Mouse (Mus musculus): ENCODE results near the gene Zfp30. TPM values are rescaled to one million over a fixed set of nuclear protein-coding genes. Genes with fewer than 3 reads are reported as not detected.

Gene Zfp30
- 17.1 and 17.3 TPM in 2 replicates for polyA plus RNA-seq (2015; fragmentation: Nextera tagmentation; extraction: Ambion mirVana)

DNA sequence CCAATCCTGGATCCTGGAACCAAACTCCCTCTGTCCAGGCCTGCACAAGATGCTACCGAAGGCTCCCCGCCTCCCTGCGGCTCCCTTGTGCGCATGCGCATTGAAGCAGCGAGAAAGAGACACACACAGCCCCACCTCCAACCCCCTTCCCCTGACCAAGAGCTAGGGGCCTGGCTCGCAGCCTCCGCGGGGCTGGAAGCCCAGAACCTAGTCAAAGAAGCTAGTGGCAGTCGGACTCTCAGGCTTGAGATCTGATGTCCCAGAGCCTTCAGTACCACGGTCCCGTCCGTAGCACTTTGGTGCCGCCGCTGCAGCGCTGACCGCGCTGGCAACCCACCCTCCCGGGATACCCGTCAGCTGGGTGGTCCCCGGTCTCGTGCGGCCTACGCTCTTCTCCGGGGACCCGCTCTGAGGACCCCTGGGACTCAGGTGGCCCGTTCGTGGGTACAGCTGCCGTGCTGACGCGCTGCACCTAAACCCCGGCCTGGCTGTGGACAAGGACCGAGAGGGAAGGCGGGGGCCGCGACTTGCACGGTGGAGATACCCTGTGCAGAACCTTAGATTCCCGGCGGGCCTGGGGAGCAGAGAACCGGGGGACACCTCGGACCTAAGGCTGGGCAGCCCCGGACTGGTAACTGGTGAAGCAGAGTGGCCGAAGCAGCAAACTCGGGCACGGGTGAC lies at the start of gene Zfp30:
Gene Zfp30, plus strand, starts transcription at position 128 of the 681 bp plus-strand sequence.
- peak; percentile 95 for ATAC-seq (replicated peaks)
- Histone ChIP-seq H3K9ac (replicated peaks) (peak within 1 kb of the TSS; percentile 85), H3K9me3 (no peaks in the 10 kb centered on the region), H3K27ac (replicated peaks) (peak within 1 kb of the TSS; percentile 92), H3K4me1 (peaks cover 30% of the 10 kb centered on the region), H3K4me3 (peak within 1 kb of the TSS; percentile 85), H3K4me2 (replicated peaks) (peak within 1 kb of the TSS; percentile 73), H3K27me3 (no peaks in the 10 kb centered on the region), H3K36me3 (peaks cover 27% of the 10 kb centered on the region)
- under 1% methylated on average over 45 of the region's 45 CpGs for WGBS

DNA sequence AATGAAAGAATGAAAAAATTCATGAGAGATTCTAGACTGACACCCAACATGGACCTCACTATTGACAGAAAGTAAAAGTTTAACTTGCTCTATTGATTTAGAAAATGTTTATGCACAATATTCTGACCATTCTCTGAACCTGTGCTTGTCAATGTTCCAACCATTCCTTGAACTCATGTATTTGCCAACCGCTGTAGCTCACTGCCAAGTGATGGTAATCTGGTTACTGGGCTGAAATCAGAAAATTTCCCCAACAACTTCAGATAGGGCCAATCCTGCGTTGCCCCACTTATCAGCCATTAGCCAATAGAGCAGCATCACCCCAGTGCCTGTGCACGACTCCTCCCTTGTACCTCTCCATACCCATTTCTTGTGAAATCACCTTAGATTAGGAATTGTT lies 41.5 kb upstream of the Zfp30 start:
- H3K27ac ChIP-seq (replicated peaks): no peak overlapping the region
- H3K9ac ChIP-seq (replicated peaks): no peak overlapping the region
- WGBS: 89% methylated on average over 3 of the region's 3 CpGs
- H3K4me2 ChIP-seq (replicated peaks): no peak overlapping the region
- H3K36me3 ChIP-seq: no peaks in the 10 kb centered on the region
- no peak overlapping the region for H3K4me3 ChIP-seq
- no peaks in the 10 kb centered on the region for H3K27me3 ChIP-seq
- no peaks in the 10 kb centered on the region for H3K4me1 ChIP-seq
- ATAC-seq (replicated peaks): no peak
- no peaks in the 10 kb centered on the region for H3K9me3 ChIP-seq

DNA sequence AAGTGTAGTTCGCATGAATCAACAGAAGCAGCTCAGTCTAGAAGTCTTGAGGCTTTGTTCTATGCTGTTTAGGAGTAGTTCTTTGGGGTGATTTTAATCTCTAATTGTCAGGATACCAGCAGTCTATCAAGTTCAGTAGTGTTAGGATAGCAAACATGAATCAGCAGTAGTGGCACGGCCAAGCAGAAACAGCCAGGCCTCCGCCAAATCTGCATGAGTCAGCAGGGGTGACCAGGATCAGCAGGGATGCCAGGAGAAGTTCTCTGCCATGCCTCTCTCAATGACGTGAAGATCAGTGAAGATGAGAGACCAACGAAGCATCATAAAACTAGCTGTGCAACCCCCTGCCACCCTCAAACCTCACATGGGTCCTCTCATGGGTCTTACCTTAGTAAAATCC lies 23.3 kb upstream of the Zfp30 start:
- Histone ChIP-seq H3K9me3 (no peaks in the 10 kb centered on the region), H3K27ac (replicated peaks) (no peak overlapping the region), H3K36me3 (no peaks in the 10 kb centered on the region), H3K4me2 (replicated peaks) (no peak overlapping the region), H3K27me3 (no peaks in the 10 kb centered on the region), H3K4me1 (no peaks in the 10 kb centered on the region), H3K4me3 (no peak overlapping the region), H3K9ac (replicated peaks) (no peak overlapping the region)
- ATAC-seq (replicated peaks): no peak
- WGBS: 85% methylated on average over 5 of the region's 5 CpGs

DNA sequence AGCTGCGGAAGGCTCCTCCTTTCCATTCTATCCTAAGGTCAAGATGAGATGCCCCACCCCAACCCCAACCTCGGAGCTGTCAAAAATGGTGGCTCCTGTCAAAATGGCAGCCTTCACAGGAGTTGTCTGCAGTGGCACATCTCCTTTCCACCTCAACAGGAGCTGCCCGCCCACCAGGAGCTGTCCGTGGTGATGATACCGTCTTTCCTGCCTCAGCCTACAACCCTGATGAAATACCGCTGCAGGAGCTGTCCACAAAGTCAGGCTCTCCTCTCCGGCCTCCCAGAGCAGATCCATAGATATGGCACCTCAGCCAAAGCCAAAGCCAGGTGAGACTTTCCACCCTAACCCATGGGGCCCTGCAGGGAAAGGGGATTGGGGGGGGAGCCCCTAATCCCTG lies 19.1 kb upstream of the Zfp30 start:
- Histone ChIP-seq H3K4me2 (replicated peaks) (no peak overlapping the region), H3K9me3 (no peaks in the 10 kb centered on the region), H3K9ac (replicated peaks) (no peak overlapping the region), H3K4me1 (peaks cover 21% of the 10 kb centered on the region), H3K4me3 (no peak overlapping the region), H3K27me3 (no peaks in the 10 kb centered on the region), H3K27ac (replicated peaks) (no peak overlapping the region), H3K36me3 (no peaks in the 10 kb centered on the region)
- WGBS: 88% methylated on average over 7 of the region's 7 CpGs
- ATAC-seq (replicated peaks): no peak

DNA sequence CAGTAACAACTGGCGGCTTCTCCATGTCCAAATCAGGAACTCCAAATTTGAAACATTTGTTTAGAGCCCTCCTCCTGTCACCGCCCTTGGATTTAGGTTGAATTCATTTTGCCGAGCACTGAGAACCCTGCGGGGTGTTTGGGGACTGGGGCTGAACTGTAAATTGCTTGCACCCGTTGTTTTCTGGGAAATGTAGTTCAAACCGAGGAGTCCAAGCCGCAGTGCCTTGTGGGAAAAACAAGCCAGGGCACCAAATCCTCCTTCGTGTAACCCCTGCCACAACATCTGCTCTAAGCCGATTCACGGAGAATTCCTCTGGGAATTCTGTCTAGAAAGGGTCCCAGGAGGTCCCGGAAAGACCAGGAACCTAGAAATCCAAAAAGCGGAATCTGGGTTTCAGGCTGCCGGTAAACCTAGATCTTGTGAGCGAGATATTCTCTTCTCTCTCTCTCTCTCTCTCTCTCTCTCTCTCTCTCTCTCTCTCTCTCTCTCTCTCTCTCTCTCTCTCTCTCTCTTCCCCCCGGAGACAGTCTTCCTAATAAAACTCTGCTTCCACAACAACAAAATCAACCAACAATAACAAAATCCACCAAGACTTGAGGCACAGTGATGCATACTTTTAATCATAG lies 16.6 kb upstream of the Zfp30 start:
- Histone ChIP-seq H3K36me3 (peaks cover 4% of the 10 kb centered on the region; the same call in 1 of the 2 replicates), H3K27me3 (no peaks in the 10 kb centered on the region), H3K27ac (replicated peaks) (peak overlapping the region; percentile 88), H3K9ac (replicated peaks) (peak overlapping the region; percentile 59), H3K4me2 (replicated peaks) (peak overlapping the region; percentile 64), H3K9me3 (no peaks in the 10 kb centered on the region), H3K4me3 (peak overlapping the region; percentile 64), H3K4me1 (peaks cover 23% of the 10 kb centered on the region)
- 3% methylated on average over 15 of the region's 15 CpGs for WGBS
- ATAC-seq (replicated peaks): peak; percentile 53

DNA sequence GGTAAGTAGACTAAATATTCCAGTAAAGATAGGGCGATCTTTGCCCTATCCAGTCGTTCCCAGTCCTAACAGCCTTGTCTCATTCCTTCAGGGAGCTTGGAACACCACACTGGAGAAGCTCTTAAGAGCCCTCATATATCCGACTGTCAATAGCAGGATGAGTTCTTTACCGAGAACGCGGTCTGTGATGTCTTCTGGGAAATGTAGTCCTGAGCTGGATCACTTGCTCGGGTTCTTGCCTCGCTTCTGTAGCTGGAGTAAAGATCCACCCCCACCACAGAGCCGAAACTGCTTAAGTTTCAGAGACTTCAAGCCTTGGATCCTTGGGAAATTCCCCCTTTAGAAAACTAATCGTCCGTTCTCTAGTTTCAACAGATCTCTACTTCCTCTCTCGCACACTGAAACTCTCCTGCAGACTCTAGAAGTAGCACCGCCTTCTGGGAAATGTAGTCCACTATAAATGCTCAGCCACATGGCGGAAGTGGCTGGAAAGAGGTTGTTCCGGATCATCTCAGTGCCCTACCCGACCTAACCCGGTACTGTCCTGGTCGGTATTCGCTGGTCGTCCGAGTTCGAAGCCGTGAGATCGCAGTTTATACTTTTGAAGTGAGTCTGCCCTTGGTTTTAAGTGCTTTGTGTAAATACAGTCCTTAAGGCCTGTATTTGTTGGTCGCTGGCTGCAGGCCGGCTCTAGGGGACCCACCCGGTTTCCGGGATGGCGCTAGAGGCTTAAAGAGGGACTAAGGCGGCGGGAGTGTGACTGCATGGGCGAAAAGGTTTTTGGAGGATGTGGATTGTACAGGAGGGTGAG lies 15.5 kb upstream of the Zfp30 start, which contains the start of gene Zfp84:
Gene Zfp84, plus strand, starts transcription at position 463 of the 811 bp plus-strand sequence.
- WGBS: under 1% methylated on average over 32 of the region's 32 CpGs
- peaks cover 9% of the 10 kb centered on the region; the same call in 1 of the 2 replicates for H3K36me3 ChIP-seq
- peak within 1 kb of the TSS; percentile 88 for H3K27ac ChIP-seq (replicated peaks)
- peaks cover 23% of the 10 kb centered on the region for H3K4me1 ChIP-seq
- peak within 1 kb of the TSS; percentile 59 for H3K9ac ChIP-seq (replicated peaks)
- H3K4me2 ChIP-seq (replicated peaks): peak within 1 kb of the TSS; percentile 64
- ATAC-seq (replicated peaks): peak; percentile 95
- H3K27me3 ChIP-seq: no peaks in the 10 kb centered on the region
- no peaks in the 10 kb centered on the region for H3K9me3 ChIP-seq
- H3K4me3 ChIP-seq: peak within 1 kb of the TSS; percentile 64

DNA sequence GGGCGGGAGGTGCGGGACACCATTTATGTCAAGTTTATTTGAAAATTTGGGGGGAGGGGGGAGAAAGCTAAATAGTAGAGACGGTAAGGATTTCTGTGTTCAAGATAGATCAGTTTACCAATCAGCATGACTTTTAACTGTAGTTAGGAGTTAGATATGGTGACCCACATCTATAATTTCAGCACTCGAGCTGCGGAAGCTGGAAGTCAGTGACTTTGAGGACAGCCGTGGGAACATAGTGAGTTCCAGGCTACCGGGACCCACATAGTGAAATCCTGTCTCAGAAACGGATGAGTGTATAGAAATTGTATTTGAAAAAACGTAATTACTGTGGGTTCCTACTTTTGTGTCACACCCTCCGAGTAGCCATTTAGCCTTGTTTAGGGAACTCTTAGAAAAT lies 14.8 kb upstream of the Zfp30 start:
- H3K27ac ChIP-seq (replicated peaks): peak overlapping the region; percentile 88
- WGBS: 8% methylated on average over 10 of the region's 10 CpGs
- H3K4me1 ChIP-seq: peaks cover 23% of the 10 kb centered on the region
- no peaks in the 10 kb centered on the region for H3K9me3 ChIP-seq
- no peak for ATAC-seq (replicated peaks)
- peaks cover 11% of the 10 kb centered on the region; the same call in 1 of the 2 replicates for H3K36me3 ChIP-seq
- H3K4me3 ChIP-seq: peak overlapping the region; percentile 64
- H3K4me2 ChIP-seq (replicated peaks): peak overlapping the region; percentile 64
- peak overlapping the region; percentile 59 for H3K9ac ChIP-seq (replicated peaks)
- H3K27me3 ChIP-seq: no peaks in the 10 kb centered on the region

DNA sequence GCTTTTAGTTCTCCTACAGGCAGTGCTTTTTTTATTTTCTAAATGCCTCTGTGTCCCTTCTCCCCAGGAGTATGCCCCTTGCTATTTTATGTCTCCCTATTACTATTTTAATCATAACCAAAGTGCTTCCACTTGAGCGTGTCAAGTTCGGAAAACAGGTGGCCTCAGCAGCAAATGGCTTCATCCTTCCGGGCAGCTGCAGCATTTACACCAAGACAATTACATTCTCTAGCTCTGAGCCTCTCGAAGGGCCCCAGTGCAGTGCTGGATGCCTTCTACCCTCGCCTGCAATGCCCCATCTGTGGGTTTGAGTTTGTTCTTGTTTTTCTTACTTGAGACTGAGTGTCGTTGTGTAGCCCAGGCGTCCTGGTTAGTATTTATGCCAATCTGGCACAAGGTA lies 10.3 kb upstream of the Zfp30 start:
- no peak for ATAC-seq (replicated peaks)
- 85% methylated on average over 7 of the region's 7 CpGs for WGBS
- Histone ChIP-seq H3K4me2 (replicated peaks) (no peak overlapping the region), H3K9ac (replicated peaks) (no peak overlapping the region), H3K27me3 (no peaks in the 10 kb centered on the region), H3K27ac (replicated peaks) (no peak overlapping the region), H3K9me3 (no peaks in the 10 kb centered on the region), H3K4me3 (no peak overlapping the region), H3K4me1 (peaks cover 11% of the 10 kb centered on the region), H3K36me3 (peaks cover 54% of the 10 kb centered on the region)

DNA sequence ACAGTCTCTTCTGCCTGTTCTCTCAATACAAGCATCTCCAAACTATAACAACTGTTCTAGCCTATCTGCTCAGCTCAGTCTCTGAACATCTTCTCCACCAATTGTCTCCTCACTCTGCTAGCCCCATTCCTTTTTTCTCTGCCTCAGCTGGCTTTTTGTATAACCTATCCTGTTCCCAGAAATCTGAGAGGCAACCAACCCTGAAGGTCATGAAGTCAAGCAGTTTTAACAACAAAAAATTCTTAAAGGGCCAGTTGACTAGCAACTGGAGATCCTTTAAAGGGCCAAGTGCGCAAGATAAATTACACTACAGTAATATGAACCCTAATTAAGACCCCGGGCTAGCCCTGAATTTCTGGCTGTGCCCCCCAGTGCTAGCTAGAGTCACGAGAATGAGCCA lies 9.4 kb upstream of the Zfp30 start:
- Histone ChIP-seq H3K4me3 (no peak overlapping the region), H3K27me3 (no peaks in the 10 kb centered on the region), H3K9me3 (no peaks in the 10 kb centered on the region), H3K4me2 (replicated peaks) (no peak overlapping the region), H3K27ac (replicated peaks) (no peak overlapping the region), H3K9ac (replicated peaks) (no peak overlapping the region), H3K4me1 (peaks cover 5% of the 10 kb centered on the region), H3K36me3 (peaks cover 62% of the 10 kb centered on the region)
- no peak for ATAC-seq (replicated peaks)
- 93% methylated on average over 3 of the region's 3 CpGs for WGBS

DNA sequence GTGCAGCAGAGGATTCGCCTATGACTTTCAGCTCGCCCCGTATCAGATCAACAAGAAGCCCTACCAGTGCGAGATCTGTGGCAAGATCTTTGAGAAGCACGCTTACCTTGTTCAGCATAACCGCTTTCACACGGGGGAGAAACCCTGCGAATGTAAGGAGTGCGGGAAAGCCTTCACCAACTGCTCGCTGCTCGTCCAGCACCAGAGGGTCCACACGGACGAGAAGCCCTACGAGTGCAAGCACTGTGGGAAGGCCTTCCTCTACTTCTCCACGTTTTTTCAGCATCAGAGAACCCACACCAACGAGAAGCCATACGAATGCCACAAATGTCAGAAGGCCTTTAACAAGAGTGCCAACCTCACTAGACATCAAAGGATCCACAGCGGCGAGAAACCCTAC lies 7.2 kb upstream of the Zfp30 start:
- ATAC-seq (replicated peaks): no peak
- Histone ChIP-seq H3K4me3 (no peak overlapping the region), H3K36me3 (peaks cover 68% of the 10 kb centered on the region), H3K4me1 (no peaks in the 10 kb centered on the region), H3K9me3 (no peaks in the 10 kb centered on the region), H3K27me3 (no peaks in the 10 kb centered on the region), H3K4me2 (replicated peaks) (no peak overlapping the region), H3K27ac (replicated peaks) (no peak overlapping the region), H3K9ac (replicated peaks) (no peak overlapping the region)
- 96% methylated on average over 19 of the region's 19 CpGs for WGBS

DNA sequence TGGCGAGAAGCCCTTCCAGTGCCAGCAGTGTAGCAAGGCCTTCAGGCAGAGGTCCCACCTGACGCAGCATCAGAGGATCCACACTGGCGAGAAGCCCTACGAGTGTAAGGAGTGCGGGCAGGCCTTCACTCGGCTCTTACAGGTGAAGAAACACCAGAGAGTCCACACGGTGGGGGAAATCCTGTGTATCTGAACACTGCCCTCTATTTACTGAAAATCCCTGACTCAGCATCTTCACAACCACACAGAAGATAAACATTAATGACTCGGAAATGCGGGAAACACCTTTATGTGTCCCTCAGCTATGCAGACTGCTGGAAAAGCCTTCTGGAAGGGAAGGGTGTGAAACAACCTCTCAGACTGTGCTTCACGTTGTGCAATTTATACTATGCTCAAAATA lies 6.4 kb upstream of the Zfp30 start:
- Histone ChIP-seq H3K9ac (replicated peaks) (no peak overlapping the region), H3K4me2 (replicated peaks) (no peak overlapping the region), H3K36me3 (peaks cover 62% of the 10 kb centered on the region), H3K4me3 (no peak overlapping the region), H3K9me3 (no peaks in the 10 kb centered on the region), H3K4me1 (no peaks in the 10 kb centered on the region), H3K27me3 (no peaks in the 10 kb centered on the region), H3K27ac (replicated peaks) (no peak overlapping the region)
- WGBS: 95% methylated on average over 10 of the region's 10 CpGs
- ATAC-seq (replicated peaks): no peak

DNA sequence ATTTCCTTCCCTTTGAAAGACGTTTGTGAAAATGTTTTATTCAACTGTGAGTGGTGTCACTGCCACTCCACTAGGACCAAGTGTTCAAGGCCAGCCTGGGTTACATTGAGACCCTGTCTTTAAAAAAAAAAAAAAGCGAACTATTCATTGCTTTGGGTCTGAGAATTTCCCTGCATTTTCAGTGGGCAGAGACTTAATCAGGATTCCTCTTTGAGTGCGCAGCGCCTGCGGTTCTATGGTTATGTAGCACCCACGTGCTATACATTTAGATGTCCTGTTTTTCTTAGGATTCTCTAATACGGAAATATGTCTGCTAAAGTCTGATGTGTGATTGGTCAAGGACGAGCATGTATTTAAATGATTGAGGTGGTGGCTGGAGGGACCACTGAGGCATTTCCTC lies 1.2 kb downstream of the Zfp30 start:
- H3K4me3 ChIP-seq: peak overlapping the region; percentile 85
- H3K27me3 ChIP-seq: no peaks in the 10 kb centered on the region
- no peak overlapping the region for H3K27ac ChIP-seq (replicated peaks)
- H3K36me3 ChIP-seq: peaks cover 28% of the 10 kb centered on the region
- peak overlapping the region; percentile 85 for H3K9ac ChIP-seq (replicated peaks)
- H3K4me2 ChIP-seq (replicated peaks): peak overlapping the region; percentile 73
- 40% methylated on average over 8 of the region's 8 CpGs for WGBS
- no peaks in the 10 kb centered on the region for H3K9me3 ChIP-seq
- H3K4me1 ChIP-seq: peaks cover 30% of the 10 kb centered on the region
- no peak for ATAC-seq (replicated peaks)
